Mouse (Mus musculus): ENCODE data around the gene Wdr78.

Wdr78 gene

DNA sequence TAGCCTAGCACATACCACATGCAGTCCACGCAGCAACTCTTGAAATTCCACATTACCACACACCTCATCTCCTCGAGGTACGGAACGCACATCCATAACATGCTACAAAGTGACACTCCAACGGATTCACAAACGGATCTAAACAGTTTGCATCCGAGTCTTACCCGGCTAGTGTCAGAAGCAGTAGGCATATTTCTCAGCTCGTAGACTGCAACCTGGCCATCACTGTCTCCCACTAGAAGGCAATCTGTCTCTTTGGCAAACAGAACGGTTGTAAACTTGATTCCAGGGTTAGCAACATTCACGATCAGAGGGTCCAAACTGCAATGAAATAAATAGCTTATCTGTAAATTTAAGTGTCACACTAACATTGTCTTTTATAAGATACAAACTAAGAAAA lies 66.3 kb downstream of the Wdr78 start:
- DNase-seq, result no peak

DNA sequence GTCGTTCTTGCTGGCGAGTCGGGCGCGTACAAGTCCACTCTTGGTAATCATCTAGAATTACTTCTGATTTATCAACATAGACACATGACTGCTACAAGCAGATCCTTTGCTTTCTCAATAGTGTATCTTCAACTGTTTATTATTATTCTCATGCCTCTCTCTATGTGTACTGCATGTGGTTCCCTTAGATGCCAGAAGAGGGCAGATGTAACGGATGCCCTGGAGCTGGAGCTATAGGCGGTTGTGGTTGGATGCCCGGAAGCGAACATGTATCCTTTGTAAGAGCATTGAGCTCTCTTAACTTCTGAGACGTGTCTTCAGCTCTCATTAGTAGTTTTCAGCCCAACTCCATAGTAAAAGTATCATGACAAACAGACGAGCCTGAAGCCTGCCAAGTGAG lies 71.4 kb downstream of the Wdr78 start:
- no peak for DNase-seq

- no peak for DNase-seq
Measured at GRCm38 (mm10) chr4:103039838-103040191, 74.5 kb downstream of the Wdr78 start.

- DNase-seq, result no peak
Measured at GRCm38 (mm10) chr4:103039103-103039837, 75.1 kb downstream of the Wdr78 start.

DNA sequence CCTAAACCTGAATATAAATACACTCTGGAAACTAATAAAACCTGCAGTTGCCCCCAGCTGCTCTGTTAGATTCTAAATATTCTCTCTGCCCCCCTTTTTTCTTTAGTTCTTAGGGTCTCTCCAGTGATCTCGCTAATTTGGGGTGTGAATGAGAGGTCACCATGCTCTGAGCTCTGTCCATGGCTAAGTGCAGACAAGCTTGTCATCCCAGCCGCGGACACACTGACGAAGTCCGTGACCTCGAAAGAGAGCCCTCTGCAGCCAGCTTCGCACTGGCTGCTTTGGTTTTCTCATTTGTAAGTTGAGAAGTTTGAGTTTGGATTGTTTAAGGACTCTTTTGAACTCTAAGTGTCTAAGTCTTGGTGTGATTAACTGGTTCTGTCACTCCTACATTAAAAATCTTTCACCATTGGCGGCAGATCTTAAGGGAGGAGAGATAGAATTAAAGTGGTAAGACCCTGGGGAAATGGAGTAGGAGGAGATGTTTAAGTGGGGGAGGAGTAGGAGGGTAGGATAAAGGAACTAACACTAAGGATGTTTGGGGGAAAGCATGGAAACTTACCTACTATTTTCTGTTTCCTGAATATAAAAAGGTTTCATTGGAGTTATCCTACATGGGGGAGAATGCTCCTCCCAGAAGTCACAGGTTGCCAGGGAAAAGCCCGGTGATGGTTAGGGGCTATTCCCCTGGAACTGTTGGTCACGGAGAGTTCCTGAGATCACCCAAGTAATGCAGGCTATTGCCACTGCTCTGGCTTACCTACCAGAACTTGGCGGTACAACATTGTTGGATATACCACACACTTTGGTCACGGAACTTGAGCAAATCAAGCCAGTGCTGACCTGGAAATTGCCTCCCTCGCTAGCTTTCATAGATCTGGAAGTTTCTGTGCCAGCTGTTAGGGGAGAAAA lies 85.9 kb downstream of the Wdr78 start:
- no peak for DNase-seq

DNA sequence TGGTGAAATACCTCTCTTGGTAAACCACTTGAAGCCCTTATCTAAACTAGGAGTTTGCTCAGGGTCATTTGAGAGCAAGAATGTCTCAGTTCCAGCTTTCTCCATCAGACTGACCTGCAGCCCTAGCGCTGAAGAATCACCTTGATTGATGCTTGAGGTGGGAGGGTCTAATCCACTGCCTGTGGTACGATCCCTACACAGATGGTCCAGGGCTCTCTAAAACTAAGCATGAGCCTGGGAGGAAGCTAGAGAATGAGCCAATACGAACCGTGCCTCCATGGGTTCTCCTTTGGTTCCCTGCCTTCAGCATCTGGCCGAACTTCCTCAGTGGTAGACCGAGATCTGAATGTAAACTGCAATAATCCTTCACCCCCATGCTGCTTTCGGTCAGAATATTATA lies 86.6 kb downstream of the Wdr78 start:
- no peak for DNase-seq

GRCm38 (mm10) chr4:103026621-103027020 lies 87.7 kb downstream of the Wdr78 start, which contains the start of gene Insl5:
TSS of gene Insl5 (minus strand) at chr4:103026842.
- DNase-seq, result no peak

GRCm38 (mm10) chr4:103013490-103013889 lies 100.9 kb downstream of the Wdr78 start:
- no peak for DNase-seq

DNA sequence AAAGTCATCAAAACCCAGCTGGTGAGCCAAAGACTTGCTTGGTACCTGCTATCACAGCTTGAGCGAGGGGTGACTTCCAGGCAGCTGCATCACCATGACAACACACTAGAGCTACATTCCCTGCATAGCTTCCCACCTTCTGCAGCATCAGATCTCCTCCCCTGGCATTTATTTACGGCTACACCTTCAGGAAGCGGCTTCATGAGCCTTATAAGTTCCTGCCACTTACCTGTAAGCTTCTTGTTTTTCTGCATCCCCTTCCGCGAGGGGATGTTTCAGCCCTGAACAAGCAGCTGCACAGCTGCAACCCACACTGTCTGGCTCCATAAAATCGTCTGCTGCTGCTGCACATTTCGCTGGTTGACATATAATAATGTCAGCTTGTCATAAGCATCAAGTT lies 102.5 kb downstream of the Wdr78 start:
- no peak for DNase-seq

DNA sequence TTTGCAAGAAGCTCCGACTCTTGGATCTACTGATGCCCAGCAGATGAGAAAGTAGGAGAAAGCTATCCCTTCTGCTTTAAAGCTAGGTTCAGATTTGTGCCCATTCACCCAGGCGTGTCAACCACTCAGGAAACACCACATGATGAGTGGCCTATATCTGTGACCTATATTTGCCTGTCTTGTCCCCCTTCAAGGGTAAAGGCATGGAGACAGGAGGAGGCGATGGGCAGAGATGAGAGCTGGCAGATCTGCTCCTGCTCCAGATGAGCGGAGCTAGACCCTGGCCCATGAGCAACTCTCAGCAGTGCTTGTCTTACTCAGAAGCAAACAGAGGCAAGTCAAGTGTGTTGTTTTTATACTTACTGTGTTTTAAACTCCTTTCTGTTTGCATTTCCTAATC lies 103.6 kb downstream of the Wdr78 start:
- no peak for DNase-seq

DNA sequence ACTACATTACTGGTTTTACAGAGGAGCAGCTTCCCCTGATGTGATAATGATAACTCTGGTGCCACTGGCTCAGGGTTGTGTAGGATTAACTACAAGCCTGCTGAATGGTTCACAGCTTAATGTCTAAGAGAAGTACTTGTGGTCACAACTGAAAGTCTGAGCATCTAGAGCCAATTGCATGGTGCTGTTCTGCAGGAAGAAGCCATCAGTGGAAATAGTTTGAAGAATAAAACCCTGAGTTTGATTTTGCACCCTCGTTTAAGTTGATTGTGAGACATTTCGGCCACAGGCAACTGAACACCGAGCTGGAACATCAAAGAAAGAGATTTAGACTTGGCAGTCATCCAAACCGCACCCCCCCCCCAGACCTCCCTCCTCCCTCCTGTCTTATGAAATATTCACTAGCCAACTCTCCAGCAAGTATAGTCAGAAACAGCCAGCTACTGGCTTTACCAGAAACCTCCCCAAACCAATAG lies 107.4 kb downstream of the Wdr78 start:
- DNase-seq, result no peak

DNA sequence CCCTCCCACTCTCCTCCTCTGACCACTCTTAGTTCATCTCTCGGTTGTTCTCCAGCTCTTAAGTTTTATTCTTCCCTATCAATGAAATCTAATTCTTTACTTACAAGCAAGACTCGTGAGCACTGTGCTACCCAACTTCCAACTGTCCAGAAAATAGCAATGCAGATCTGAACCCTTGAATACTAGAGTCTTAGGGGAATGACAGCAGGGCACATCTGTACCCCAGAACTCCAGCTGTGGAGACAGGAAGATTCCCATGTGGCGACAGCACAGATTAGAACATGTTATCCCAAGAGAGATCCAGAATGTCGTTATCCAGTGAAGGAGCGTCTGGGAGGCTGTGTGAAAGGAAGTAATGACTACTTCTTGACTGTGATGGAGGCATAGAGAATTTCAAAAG lies 108.1 kb downstream of the Wdr78 start:
- no peak for DNase-seq

DNA sequence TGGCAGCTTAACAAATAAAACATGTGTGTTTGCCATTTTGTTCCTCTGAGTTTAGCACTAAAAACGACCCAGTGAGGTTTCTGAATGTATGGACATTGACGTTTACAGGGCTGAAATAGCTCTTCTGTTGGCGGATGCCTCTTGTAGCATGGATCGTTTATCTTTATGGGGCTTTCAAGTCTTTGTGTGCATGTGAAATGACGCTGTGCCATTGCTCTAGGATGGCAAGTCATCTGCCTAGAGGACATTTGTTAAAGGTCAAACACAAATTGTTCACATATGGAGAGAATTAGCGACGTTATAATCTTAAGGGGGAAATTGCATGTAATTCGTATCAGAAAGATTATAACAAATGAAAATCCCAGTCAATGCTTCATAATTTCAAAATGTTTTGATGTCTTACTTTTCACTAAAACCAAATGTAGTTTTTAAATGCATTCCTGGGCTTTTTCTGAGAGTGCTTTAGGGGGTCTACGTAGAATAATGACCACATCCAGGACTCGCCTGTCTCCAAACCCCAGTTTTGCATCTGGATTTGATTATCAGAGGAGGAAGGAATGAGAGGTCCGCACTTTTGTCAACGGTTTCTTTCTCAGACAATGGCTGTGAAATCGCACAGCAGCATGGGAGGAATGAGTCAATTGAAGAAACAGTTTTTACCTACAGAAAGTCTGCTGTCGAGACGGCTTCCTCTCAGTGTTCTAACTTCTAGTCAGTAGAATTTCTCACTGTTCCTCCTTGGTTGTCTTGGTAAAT lies 109.0 kb downstream of the Wdr78 start:
- DNase-seq, result no peak

DNA sequence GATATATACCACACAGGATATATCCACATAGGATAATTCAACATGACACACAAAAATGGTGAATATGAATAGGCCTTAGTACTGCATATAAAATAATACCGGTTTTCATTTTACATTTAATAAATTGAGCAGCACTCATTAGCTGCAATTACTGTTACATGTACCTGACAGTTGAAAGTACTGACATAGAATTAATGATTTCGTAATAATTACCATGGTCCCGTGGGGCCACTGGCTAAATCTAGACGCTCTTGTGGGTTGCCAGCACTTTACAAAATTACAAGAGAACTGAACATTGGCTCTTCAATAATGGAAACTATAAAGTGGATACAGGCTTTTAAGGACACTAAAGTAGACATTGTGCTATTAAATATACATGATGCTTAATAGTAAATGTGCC lies 109.7 kb downstream of the Wdr78 start:
- DNase-seq, result no peak

- no peak for DNase-seq
Measured at GRCm38 (mm10) chr4:102991685-102992084, 122.7 kb downstream of the Wdr78 start.

GRCm38 (mm10) chr4:102990595-102991340 lies 123.6 kb downstream of the Wdr78 start:
- DNase-seq, result no peak

DNA sequence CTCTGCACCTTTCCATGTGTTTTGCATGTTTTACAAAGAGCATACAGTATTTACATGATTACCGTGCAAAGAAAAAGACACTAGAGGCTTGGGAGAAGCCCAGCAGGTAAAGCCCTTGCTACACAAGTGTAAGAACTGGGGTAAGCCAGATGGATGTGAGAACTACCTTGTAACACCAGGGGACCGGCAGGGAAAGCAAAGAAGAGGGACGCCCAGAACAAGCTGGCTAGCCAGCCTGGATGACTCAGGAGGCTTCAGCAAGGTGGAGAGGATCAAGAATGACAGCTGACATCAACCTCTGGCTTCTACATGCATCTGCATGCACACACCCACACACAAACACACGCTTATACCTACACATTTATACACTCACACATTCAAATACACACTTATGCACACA lies 124.3 kb downstream of the Wdr78 start:
- DNase-seq, result no peak

DNA sequence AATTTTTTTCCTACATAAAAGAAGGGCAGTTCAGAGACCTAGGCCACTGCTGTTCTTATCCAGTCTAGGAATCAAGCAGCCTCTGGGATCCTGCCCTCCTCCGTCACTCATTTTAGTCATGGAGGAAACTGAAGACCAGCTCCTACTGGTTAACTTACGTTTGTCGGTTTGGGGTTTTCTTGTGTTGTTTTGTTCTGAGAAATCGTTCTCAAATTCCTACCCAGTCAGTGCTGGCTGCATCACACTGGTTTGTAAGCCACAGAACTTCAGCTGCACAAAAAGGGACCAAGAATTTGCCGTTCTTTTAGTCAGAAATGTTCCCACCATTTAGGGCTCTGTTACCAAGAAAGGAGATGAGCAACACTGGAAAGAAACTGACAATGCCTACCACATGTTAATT lies 125.0 kb downstream of the Wdr78 start:
- no peak for DNase-seq

GRCm38 (mm10) chr4:102988526-102988925 lies 125.8 kb downstream of the Wdr78 start:
- no peak for DNase-seq

Measured in kidney, adult 18-20 months (tissue).